Mouse (Mus musculus): ENCODE results near the gene Ahcyl2.

Ahcyl2 gene

GRCm38 (mm10) chr6:29910631-29911030 is 142.8 kb downstream of the Ahcyl2 start:
- CTCF ChIA-PET, result no interaction called here

GRCm38 (mm10) chr6:29913673-29914072 is 145.9 kb downstream of the Ahcyl2 start:
- CTCF ChIA-PET, result no interaction called here

- CTCF ChIA-PET, result interaction anchor here (0.6 kb wide), 1 partner anchor 162 kb away, joined by 3 read pairs; no protein-coding TSS in a partner anchor
Measured at GRCm38 (mm10) chr6:29914136-29914535, 146.3 kb downstream of the Ahcyl2 start.

GRCm38 (mm10) chr6:29915836-29916235 is 148.0 kb downstream of the Ahcyl2 start:
- CTCF ChIA-PET, result no interaction called here

GRCm38 (mm10) chr6:29916530-29917382 is 148.9 kb downstream of the Ahcyl2 start, which contains the start of gene Strip2:
Gene Strip2, plus strand, starts transcription at chr6:29917012.
- CTCF ChIA-PET, result no interaction called here

- CTCF ChIA-PET, result interaction anchor here (0.5 kb wide), 1 partner anchor 35 kb away, joined by 3 read pairs; no protein-coding TSS in a partner anchor
Measured at GRCm38 (mm10) chr6:29917383-29917720, 149.5 kb downstream of the Ahcyl2 start.

GRCm38 (mm10) chr6:29917947-29918346 is 150.1 kb downstream of the Ahcyl2 start:
- CTCF ChIA-PET, result interaction anchor here (0.5 kb wide), 1 partner anchor 35 kb away, joined by 3 read pairs; no protein-coding TSS in a partner anchor

- CTCF ChIA-PET, result no interaction called here
Measured at GRCm38 (mm10) chr6:29923501-29923900, 155.7 kb downstream of the Ahcyl2 start.

- CTCF ChIA-PET, result no interaction called here
Measured at GRCm38 (mm10) chr6:29925594-29926219, 157.9 kb downstream of the Ahcyl2 start.

- CTCF ChIA-PET, result no interaction called here
Measured at GRCm38 (mm10) chr6:29930087-29930486, 162.3 kb downstream of the Ahcyl2 start.

- CTCF ChIA-PET, result interaction anchor here (0.6 kb wide), 1 partner anchor 93 kb away, joined by 5 read pairs; no protein-coding TSS in a partner anchor
Measured at GRCm38 (mm10) chr6:29930665-29931064, 162.9 kb downstream of the Ahcyl2 start.

- CTCF ChIA-PET, result no interaction called here
Measured at GRCm38 (mm10) chr6:29931181-29931580, 163.4 kb downstream of the Ahcyl2 start.

GRCm38 (mm10) chr6:29935741-29936140 is 167.9 kb downstream of the Ahcyl2 start:
- CTCF ChIA-PET, result no interaction called here

- CTCF ChIA-PET, result no interaction called here
Measured at GRCm38 (mm10) chr6:29940428-29940827, 172.6 kb downstream of the Ahcyl2 start.

- CTCF ChIA-PET, result no interaction called here
Measured at GRCm38 (mm10) chr6:29941036-29941435, 173.2 kb downstream of the Ahcyl2 start.

GRCm38 (mm10) chr6:29944465-29944864 is 176.7 kb downstream of the Ahcyl2 start:
- CTCF ChIA-PET, result interaction anchor here (0.6 kb wide), 1 partner anchor 47 kb away, joined by 3 read pairs; no protein-coding TSS in a partner anchor

- CTCF ChIA-PET, result no interaction called here
Measured at GRCm38 (mm10) chr6:29946568-29946967, 178.8 kb downstream of the Ahcyl2 start.

- CTCF ChIA-PET, result no interaction called here
Measured at GRCm38 (mm10) chr6:29947823-29948222, 180.0 kb downstream of the Ahcyl2 start.

- CTCF ChIA-PET, result no interaction called here
Measured at GRCm38 (mm10) chr6:29956749-29957148, 188.9 kb downstream of the Ahcyl2 start.

- CTCF ChIA-PET, result no interaction called here
Measured at GRCm38 (mm10) chr6:29958669-29959068, 190.9 kb downstream of the Ahcyl2 start.

- CTCF ChIA-PET, result no interaction called here
Measured at GRCm38 (mm10) chr6:29961081-29961480, 193.3 kb downstream of the Ahcyl2 start.

Data from spleen, embryonic (tissue).